Mouse (Mus musculus): Measurements from ENCODE around the gene Cercam. TPM values are rescaled to one million over a fixed set of nuclear protein-coding genes. Genes with fewer than 3 reads are reported as not detected.

Cercam gene
- 1 to 10 TPM in 1 of 2 experiments, under 1 TPM in 1; 0.68 to 1.2 TPM for total RNA-seq (2023)

DNA sequence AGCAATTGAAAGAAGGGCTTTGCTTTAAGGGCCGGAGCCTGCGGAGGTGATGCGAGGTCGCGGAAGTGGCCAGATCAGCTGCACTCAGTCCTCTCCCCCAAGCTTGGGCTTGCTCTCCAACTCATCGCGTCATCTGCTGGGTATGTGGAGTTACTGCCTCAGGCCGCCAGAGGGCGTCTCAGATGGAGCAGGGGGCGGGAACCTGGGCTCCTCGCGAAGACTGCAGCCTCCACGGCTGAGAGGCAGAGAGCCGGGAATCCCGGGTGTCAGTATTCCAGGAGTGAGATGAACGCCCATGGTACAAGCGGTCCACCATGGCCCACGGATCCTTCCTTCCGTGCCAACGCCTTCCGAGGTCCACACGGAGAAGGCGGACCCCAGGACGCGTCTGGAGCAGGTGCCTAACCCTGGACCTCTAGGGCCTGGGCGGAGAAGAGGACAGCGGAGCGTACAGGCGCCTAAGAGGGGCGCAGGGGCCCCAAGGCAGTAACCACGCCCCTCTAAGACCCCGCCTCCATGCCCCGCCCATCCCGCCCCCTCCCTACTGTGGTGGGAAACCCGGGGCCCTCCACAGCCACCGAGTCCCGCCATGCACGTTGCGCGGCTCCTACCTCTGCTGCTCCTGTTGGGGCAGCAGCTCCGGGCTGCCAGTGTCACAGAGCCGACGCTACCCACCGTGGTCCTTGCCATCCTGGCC is at the start of gene Cercam:
TSS of gene Cercam (plus strand) at position 216 of the 697 bp plus-strand sequence.

DNA sequence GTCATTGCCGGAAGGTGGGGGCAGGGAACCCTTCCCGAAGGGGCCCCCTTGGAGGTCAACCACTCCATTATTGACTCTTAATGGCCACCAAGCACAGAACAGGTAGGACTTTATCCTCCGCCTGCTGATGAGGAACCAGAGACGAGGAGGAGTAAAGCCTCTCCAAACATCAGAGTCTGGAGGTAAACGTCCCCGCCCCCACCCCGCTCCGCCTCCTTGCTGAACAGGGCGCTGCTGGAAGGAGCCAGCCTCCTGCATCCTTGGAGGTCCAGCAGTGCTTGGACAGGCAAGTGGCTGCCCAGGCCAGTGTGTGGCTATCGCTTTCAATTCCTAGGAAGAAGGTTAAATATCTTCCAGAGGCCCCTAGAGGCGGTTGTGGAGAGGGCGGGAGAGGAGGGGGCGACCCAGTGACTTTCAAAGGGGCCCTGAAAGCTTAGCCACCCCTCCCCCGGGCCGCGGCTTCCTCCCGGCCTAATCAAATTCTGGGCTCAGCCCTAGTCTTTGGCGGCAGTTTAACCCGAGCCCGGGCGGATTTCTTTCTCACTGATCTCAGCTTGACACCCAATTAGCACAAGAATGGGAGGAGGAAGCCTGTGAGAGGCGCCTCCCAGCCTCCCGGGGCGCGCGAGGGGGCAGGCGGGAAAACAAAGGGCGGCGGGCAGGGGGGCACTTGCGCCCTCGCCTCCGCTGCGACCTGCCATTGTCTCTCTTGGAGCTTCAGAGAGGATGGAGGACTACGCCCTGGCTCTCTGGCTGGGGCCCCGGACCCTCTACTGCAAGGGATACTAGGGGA is 48.7 kb upstream of the Cercam start, which contains the start of gene Urm1:
TSS of gene Urm1 (plus strand) at position 51 of the 793 bp plus-strand sequence.

DNA sequence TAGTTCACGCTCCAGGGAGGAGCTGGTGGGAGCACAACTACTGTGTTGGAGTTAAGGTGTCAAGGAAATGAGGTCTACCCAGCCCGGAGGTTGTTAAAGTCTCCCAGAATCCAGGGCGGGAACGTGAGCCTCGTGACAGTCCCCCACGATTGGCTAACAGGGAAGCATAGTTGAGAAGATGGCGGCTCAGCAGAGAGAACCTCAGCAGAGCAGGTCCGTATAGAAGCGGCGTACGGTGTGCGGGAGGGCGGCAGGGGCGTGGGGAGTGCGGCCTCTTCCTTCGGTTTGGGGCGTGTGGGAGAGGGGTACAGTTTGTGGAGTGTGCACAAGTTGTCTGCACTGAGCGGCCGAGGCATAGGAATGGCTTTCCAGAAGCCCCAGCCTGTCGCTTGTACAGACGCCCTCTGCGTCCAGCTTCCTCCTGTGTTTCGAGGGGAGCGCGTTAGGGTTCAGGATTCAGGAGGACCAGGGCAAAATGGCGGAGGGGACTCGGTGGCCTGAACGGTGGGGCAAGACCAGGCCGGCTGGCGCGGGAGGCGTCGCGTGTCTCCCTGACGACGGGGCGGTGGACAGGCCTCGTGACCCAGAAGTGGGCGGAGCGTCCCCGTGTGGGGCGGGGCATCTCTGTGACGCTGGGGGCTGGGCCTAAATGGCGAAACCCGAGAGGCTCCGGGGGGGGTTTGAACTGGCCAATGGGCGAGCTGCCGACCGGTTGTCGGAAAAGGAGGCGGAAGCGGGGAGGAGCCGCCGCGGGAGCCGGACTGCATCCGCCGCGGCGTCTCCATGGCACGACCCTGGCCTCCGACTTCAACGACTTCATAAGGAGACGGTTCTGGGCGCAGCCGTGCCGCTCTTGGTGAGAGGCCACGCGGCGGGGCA is 20.3 kb downstream of the Cercam start, which contains the start of gene Odf2:
TSS of gene Odf2 (plus strand) at position 156 of the 879 bp plus-strand sequence.

Other genes starting within 250 kb of the Cercam start
- 100 to 1,000 TPM; 149 to 160 TPM for gene Rapgef1, start 249.4 kb upstream of the Cercam start, total RNA-seq (2023)
- under 1 TPM in 1 of 2 experiments, not detected in 1; 0.53 TPM for gene Gm13420, start 117.5 kb upstream of the Cercam start, total RNA-seq (2023)
- under 1 TPM in 1 of 2 experiments, not detected in 1; 0.98 TPM for gene Gm13547, start 109.9 kb upstream of the Cercam start, total RNA-seq (2023)
- gene Coq4, start 81.7 kb upstream of the Cercam start, total RNA-seq (2023), result 1 to 10 TPM; 7.0 to 7.9 TPM
- 10 to 100 TPM; 44.8 to 55.8 TPM for gene Trub2, start 80.7 kb upstream of the Cercam start, total RNA-seq (2023)
- gene Slc27a4, start 66.5 kb upstream of the Cercam start, total RNA-seq (2023), result 10 to 100 TPM; 16.4 to 18.7 TPM
- gene Urm1, start 49.1 kb upstream of the Cercam start, total RNA-seq (2023), result 10 to 100 TPM; 43.6 to 47.9 TPM
- gene Odf2, start 20.1 kb downstream of the Cercam start, total RNA-seq (2023), result 100 to 1,000 TPM; 118 to 127 TPM
- gene Gle1, start 66.3 kb downstream of the Cercam start, total RNA-seq (2023), result 10 to 100 TPM; 76.1 to 100.0 TPM
- gene Sptan1, start 96.4 kb downstream of the Cercam start, total RNA-seq (2023), result 100 to 1,000 TPM; 287 to 297 TPM
- 1 to 10 TPM; 1.8 to 2.1 TPM for gene Wdr34, start 179.7 kb downstream of the Cercam start, total RNA-seq (2023)
- 100 to 1,000 TPM; 239 to 303 TPM for gene Set, start 188.2 kb downstream of the Cercam start, total RNA-seq (2023)
- 1 to 10 TPM; 2.1 to 2.5 TPM for gene Pkn3, start 208.5 kb downstream of the Cercam start, total RNA-seq (2023)
- gene Zdhhc12, start 224.5 kb downstream of the Cercam start, total RNA-seq (2023), result 10 to 100 TPM; 15.1 to 25.0 TPM